Mouse (Mus musculus): ENCODE results near the gene Kifap3.
"Not testable (repeated sequence)": the region's sequence is repeated elsewhere in the genome, so short reads cannot be mapped to it uniquely, and the experiment has no call there.

Gene Kifap3

DNA sequence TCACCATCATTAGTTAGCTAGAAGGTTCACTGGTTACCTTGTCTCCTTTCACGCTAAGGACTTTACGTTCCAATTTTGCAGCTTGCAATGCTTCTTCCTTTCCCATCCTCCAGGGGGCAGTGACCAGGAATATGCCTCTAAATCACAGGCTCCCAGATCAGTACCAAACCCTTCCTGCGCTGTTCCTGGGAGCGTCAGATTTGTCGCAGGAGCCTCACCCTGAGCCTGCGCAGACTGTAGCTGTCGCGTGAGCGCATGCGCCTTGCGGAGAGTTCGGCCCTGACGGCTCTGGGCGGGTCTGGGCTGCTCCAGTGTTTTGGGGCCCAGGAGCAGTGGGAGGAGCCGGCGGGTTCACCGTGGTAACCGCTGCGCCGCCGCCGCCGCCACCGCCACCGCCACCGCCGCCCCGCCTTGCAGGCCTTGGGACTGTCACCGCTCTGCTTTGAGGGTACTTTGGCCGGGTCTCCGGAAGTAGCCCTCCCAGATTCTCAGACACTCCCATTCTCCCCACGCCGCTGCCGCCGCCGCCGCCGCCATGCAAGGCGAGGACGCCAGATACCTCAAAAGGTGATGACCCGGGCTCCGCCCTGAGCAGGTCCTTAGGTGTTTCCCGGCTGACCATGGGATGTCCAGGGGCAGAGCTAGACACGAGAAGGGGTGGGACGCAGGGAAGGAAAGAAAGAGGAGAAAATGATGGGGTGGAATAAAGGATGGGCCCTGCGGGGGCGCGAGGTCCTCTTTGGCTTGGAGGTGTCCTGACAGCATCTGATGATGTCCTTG lies at the start of gene Kifap3:
Gene Kifap3, plus strand, starts transcription at position 248 of the 780 bp plus-strand sequence.
- DNase-seq, result peak; percentile 99

DNA sequence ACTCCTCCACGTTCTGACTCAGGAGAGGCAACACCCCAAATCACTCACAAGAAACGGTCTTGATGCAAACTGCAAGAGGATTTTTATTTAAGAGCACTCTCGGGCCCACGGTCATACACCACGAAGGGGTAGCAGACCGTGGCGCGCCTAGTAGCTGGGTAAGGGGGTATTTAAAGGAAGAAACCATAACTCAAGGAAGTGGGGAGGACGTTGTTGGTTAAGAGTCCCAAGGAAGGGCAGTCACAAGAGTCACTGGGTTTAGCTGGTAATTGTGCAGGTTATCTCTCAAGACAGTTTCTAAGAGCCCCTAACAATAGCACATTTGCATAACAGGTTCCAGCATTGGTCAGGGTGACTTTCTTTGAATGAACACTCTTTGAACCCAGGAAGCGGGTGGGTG lies 48.2 kb upstream of the Kifap3 start:
- not testable (repeated sequence) for DNase-seq

DNA sequence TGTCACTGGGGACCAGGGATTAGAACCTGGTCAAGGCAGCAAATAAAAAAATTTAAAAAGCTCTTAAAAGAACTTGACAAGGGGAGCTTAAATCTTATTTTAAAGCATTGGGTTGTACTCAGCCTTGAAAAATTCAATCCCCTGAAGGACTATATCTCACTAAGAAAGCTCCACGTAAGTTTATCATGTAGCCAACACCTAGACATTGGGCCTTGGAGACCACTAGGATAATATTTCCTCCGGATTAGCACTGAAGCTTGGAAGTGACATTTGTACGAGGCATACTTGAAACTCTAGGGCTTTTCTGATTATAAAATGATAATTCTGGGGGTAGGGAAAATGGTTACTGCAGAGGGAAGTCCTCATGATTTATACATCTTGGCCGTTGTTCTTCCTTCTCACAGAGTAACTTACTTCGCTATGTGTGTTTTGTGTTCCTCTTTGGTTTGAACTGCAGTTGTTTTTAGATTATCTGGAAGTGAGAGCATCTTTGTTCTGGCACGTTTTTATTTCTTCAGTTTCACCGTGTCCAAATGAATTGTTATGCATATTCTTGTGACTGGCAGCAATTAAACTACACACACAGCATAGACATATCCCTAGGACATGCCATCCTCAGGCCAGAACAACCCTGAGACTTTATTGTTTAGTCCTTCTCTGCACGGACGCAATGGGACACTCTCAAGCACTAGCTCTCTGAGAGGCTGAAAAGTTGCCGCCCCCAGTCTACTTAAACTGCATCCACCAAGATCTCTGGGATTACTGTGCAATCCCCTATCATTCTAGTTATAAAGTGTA lies 42.7 kb upstream of the Kifap3 start:
- DNase-seq, result no peak

DNA sequence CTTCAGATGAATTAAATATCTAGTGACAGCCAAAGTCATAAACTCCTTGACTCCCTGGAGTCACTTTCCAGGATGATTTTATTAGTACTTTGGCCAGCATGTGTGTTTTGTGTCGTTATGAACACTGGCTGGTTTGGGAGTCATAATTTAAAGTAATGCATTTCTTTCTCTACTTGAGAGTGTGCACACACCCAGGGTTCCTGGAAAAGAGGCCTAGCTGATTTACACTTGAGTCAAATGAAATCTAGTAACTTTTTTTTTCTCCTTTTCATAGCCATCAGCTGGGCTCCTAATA lies 42.2 kb upstream of the Kifap3 start:
- no peak for DNase-seq

DNA sequence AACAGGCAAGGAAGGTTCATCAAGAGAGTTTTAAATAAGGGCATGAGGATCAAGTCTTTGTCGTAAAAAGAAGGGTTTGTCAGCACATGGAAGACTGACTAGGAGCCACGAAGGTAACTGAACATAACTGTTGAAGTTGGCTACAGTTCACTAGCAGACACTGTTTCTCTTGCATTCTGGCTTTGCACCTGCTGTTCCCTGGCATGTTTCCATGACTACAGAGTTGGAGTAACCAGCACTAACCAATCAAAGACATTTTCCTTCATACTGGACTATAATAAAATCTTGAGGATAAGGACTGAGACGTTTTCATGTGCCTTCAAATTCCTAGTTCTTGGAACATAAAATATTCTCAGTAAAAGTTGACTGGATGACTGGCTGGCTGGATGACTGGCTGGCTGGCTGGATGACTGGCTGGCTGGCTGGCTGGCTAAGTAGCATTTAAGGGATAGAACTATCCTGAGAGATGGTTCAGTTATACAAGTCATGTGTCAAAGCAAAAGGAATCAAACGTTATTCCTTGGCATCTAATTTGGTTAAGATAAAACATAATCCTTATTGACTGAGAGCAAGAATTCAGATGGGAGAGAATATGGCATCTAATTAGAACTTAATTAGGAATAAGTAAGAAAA lies 27.9 kb upstream of the Kifap3 start:
- no peak for DNase-seq

DNA sequence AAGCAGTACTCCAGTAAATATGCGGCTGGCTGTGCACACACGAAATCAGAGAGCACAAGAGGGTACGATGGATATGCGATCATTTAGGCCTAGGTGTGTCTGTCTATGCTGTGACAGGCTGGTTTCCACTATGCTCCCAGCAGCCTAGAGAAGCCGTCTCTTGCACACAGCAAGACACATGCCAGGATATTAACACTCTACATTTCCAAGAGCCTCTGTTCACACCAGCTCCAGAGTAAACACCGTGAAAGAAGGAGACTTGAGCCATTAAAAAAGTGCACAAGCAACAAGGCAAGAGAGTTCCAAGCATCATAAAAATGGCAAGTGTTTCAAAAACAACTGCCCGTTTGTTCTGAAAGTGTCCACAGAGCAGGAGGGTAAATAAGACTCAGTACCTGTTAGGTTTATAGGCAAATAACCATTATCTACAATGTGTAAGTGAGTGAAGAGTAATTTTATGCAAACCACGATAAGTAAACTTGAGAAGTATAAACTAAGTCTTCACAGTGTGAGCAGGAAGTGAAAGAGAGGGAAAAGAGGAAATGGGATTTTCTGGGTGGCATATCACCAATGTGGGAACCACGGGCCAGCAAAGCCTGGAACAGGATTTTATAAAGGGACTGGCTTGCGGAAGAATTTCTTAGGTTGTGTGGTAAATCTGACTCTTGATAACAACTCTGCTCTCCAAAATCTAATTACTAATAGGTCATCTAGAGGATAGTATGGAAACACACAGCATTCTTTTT lies 21.7 kb upstream of the Kifap3 start:
- no peak for DNase-seq

DNA sequence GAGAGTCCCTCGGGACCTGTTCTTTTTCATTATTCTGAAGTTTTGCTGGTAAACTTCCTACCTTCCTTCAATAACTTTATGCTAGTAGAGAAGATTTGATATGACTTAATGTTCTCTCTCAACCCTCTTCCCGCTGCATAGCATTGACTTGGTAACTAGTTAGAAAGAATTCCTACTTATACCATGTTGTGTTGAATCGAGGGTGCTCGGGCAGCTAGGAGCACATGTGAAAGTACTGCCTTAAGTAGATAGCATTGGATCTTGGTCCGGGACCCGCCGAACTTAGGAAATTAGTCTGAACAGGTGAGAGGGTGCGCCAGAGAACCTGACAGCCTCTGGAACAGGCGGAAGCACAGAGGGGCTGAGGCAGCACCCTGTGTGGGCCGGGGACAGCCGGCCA lies 4.2 kb downstream of the Kifap3 start:
- DNase-seq, result not testable (repeated sequence)

DNA sequence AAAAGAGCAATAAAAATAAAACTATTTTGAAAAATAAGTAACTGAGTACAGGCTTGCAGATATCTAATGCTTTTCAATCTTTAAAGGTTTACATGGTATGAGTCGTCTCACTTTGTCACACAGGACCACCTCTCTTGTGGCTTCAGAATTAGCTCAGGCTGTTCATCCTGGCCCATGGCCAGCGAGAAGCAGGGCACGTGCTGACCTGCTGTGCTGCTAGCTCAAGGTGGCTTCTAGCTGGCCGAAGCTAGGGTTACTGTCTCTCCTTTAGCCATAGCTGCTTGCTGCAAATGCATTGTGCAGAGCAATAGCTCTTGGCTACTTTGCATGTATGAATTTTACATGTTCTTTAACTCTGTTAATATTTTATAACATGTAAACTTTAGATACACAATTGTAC lies 42.0 kb downstream of the Kifap3 start:
- peak; percentile 31 for DNase-seq

DNA sequence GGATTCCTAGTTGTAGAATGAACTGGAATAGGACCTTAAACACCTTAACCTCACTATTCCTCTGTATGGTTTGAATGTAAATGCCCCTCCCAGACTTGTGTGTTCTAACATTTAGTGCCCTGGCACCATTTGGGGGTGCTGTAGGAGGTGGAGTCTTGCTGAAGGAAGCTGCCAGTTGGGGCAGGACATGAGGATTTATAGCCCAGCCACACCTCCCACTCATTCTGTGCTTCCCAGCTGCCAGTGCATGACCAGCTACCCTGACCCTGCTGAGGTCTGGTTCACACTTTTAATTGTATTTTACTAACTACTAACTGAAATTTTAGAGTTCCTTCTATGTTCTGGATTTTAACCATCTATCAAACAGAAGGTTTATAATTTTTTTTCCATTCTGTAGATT lies 50.1 kb downstream of the Kifap3 start:
- no peak for DNase-seq

DNA sequence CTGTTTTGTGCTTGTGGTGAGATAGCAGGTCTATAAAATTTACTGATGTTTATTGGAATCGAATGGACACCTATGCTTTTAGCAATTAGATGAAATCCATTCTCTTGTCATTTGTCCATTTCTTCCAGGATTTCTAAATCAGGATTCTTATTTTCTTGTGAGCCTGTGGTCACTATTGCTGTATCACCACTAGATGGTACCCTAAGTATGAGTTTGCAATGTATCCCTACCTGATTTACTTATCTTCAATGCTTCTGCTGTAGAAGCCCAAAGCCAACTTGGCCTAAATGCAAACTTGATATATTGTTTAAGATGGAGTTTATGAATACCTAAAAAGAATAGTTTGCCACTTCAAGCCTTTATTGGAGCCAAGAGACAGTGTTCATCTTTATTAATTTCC lies 54.7 kb downstream of the Kifap3 start:
- DNase-seq, result no peak

DNA sequence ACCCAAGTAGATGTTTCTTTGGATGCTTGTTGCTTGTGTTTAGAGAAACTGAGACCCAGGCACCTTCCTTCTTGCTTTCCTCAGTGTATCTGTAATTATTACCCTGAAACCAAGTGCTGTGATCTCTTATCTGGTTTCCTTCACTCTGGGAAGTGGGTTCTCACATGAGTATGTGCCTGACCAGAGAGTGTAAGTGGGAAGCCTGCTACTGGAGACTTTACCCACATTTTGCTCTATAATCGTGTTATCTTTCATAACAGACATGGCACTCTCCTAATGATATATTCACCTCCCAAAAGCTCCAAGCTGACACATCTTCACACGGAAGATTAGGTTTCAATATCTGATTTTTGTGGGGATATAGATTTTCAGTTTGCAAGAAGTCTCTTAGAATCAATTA lies 55.7 kb downstream of the Kifap3 start:
- DNase-seq, result no peak

DNA sequence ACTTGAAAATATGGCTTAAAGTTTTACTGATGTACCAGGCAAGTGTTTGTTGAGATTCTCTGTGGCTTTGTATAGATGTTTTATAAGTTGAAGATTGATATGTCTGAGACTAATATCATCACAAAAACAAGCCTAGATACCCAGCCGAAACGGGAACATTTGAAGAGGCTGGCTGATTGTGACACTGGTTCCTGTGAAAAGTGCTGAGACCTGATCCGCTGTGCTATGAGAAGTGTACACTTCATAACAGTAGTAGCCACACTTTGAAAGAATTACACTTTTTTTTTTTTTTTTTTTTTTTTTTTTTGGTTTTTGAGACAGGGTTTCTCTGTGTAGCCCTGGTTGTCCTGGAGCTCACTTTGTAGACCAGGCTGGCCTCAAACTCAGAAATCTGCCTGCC lies 59.1 kb downstream of the Kifap3 start:
- DNase-seq, result not testable (repeated sequence)

DNA sequence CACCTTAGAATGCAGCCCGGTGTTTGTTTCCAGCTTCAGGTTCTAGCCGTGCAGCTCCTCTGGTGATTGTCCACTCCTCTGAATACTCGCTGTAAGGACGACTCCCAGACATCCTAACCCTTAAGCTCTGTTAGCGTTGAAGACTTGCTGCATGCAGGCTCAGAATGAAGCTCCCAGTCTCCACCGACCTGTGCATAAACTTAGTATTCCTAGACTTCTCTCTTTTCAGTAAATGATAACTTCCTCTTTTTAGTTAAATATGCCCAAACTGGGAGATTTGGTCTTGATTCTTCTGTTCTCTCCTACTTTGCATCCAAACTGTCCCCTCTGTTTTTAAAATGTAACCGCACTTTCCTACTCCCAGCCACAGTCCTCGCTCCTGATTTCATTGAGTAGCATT lies 61.2 kb downstream of the Kifap3 start:
- no peak for DNase-seq

DNA sequence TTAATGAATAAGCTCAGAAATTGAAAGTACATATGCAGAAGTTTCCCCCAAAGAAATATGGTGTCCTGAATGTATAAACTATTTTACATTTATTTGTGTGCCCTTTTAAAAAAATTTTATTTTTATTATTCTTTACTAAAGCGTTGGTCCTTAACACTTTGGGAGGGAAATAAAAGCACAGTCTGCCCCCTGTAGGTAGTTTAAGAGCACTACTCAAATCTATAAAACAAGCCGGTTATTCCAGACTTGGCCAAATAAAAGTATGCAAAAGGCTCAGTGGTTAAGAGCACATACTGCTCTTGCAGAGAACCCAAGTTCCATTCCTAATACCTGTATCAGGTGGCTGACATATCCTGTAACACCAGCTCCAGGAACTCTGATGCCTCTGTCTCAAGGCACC lies 62.9 kb downstream of the Kifap3 start:
- no peak for DNase-seq

DNA sequence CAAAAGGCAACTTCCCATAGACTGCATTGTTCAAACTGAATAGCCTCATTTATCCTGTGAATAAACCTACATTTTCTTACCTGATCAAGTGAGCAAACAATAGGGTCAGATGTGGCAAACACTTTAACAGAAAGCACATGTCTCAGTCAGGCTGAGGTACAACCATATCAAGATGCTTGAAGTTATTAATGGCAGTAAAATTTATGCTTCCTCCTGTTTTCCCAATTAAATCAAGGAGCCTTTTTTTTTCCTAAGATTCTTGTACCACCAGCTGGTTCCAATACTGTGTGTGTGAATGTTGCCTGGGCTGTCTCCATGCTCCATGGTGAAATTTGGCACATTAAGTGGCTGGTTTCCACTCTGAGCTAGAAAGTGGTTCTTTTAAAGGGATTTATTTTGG lies 64.5 kb downstream of the Kifap3 start:
- DNase-seq, result no peak

DNA sequence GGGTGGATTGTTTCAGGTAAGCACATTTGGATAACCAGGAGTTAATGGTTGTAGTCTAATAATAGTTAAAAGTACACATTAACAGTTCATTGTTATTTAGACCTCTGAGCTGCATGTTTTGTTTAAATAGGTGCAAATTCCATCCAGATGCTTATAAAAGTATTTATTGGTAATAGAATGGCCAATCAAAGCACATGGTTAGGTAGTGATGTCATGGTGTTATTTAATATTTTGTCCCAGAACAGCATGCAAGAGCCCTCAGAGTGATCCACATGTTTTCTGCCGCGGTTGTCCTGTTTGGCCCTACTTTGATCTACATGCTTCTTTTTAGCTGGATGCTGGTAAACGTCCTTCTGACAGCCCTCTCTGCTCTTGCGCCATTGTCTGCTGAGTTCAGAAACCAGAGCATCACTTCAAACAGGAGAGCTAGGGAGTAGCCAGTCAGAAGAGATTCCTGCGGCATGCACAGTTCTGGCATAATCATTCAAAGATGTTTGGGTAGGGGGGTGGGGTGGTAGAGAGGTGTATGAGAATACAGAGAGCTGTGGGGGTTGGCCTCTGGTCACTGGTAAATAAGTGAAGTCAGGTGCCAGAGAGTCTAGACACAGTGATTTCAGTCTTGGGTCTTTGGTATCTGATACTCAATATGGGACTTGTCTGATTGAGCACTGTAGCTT lies 73.6 kb downstream of the Kifap3 start:
- DNase-seq, result no peak

DNA sequence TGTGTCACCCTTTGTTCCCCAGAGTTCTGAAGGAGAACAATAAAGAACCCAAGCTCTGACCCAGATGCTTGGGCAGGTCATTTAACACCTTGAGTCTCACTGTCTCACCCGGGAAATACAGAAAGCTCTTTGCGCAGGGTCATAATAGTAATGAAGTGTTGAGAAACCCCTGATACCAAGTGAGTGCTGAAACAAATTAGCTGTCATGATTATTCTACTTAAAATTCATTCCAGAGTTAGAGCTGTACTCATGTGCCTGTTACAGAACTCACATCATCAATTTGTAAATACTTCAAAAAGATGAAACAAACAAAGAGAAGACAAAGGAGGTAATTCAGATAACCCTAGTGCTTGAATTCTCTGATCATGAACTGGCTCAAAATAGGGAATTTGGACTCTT lies 79.0 kb downstream of the Kifap3 start:
- DNase-seq, result no peak

DNA sequence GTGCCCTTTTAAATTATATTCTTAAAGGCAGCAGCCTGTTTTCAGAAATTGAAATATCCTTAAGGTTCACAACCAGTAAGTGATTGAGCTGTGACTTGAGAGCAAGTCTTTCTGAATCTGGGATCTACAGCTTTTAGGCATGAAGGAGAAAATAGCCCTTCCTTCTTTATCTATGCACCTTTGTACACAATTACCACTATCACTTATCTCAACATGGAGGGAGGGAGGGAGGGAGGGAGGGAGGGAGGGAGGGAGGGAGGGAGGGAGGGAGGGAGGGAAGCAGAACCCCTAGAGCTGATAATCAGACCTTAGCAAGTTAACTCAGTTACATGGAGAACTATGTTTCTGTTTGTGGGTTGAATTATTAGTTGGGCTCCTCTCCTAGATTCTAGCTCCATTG lies 82.2 kb downstream of the Kifap3 start:
- no peak for DNase-seq

DNA sequence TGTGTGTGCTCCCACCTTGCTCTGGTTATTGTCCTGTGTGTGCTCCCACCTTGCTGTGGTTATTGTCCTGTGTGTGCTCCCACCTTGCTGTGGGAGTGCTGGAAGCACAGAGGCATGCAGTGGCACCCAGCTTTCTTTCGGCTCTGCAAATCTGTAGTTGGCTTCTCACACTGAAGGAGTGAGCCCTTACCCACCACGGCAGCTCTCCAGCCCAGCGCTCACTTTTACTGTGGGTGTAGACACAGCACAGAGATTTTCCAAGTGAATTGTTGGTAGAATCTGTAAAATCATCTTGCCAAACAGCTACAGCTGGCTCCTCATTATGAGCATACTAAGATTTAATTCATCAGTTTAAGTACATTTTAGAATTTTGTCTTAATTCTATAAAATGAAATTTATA lies 93.8 kb downstream of the Kifap3 start:
- no peak for DNase-seq

DNA sequence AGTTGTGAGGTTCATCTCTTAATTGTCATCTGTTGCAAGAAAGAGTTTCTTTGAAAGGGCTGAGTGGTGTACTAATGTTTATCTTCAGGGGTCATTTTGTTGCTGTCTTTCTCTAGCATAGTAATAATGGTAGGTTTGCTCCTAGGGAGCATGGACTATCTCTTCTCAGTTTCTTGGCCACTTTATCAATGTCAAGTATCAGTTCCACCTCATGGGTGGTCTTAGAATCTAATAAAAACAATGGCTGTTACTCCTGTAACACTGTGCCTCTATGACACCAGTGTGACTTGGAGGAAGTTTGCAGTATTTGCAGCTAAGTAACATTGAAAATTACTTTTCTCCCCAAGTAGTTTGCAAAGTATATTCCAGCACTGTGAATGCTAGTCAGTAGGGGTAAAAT lies 110.2 kb downstream of the Kifap3 start:
- no peak for DNase-seq

DNA sequence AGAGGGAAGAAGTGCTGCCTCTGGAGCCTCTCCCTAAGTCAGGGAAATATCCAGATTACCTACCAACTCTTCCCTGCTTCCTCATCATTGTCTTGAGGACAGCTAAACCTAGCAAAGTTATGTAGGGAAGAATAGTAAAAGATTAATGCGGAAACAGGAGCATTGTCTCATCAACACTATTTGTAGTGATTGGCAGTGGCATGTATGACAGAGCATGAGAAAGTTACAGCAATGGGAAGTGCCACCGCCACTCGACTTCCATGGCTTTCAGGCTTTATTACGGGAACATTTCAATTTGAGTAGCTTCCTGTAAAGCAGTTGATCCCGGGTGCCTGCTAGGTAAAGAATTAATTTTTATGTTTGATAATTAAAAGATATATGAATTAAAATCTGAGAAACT lies 113.9 kb downstream of the Kifap3 start:
- no peak for DNase-seq

DNA sequence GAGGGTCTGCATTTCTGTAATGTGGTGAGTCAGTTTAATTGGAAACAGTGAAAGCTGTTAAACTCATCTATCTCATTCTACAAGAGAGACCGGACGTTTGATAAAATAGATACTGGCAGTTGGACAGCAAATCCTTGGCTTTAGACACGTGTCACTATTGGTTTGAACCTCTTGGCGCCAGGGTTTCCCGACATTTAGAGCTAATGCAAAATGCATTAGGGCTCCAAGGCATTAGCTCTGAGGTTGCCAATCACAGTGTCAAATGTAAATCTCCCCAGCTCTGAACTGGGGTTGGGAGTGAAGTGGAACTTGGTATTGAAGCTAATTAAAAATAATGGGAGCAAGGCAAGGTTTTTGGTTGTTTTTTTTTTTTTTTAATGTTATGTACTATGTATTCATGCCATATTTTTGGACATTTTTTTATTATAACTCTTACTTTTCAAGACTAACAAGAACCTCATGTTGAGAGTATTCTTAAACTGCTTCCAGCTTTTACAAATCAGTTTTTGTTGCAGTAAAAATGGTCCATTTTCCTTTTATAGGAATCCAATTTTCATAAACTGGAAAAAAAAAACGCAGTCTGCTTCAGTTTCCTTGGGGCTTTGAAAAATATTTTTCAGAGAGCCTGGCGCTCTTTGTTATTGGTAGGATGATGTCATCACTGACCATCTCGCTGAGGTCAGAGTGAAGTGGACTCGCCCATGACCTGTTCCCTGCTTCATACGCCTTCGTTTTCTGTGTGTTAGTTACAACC lies 114.6 kb downstream of the Kifap3 start:
- DNase-seq, result no peak
